Mouse (Mus musculus): ENCODE measurements around the gene BC053393.

- TF ChIP-seq CTCF (IDR thresholded peaks at IDR 0.05; ENCODE audit: low read depth, low read length) (no peak), POLR2A (IDR thresholded peaks at IDR 0.05; ENCODE audit: borderline replicate concordance, low read depth, low read length) (no peak)
Measured at GRCm38 (mm10) chr11:46582741-46583140, 11.4 kb downstream of the BC053393 start.

All from bone marrow macrophage, adult 2 months (primary cell).